Mouse (Mus musculus): ENCODE measurements around the gene Map3k3.

Gene Map3k3

GRCm38 (mm10) chr11:106193371-106194154, 109.2 kb downstream of the Map3k3 start:
- CTCF ChIA-PET: interaction anchor here (0.6 to 1.7 kb wide), 28 partner anchors 8 to 1988 kb away, joined by 3 to 8 read pairs (median 4); partner anchors contain the start of genes Ccdc47 (in 1 of the 4), Dcaf7 (in 1 of the 4), Scn4a (in 1 of the 4) and Strada (in 1 of the 4)
- POLR2A ChIA-PET: interaction anchor here (0.5 to 4.6 kb wide), 158 partner anchors 8 to 1891 kb away, joined by 3 to 144 read pairs (median 4); partner anchors contain the start of genes Ccdc47 (in 4 of the 4), Ddx42 (in 4 of the 4), Gm10840 (in 3 of the 4) and Limd2 (in 3 of the 4)

GRCm38 (mm10) chr11:106194155-106194541, 109.7 kb downstream of the Map3k3 start:
- POLR2A ChIA-PET: interaction anchor here (0.5 to 4.6 kb wide), 151 partner anchors 8 to 1891 kb away, joined by 3 to 144 read pairs (median 4); partner anchors contain the start of genes Ccdc47 (in 4 of the 4), Ddx42 (in 4 of the 4), Map3k3 (in 3 of the 4) and Strada (in 3 of the 4)
- CTCF ChIA-PET: interaction anchor here (0.6 to 1.7 kb wide), 28 partner anchors 11 to 1988 kb away, joined by 3 to 8 read pairs (median 4); partner anchors contain the start of genes Ccdc47 (in 1 of the 4), Dcaf7 (in 1 of the 4), Scn4a (in 1 of the 4) and Tcam1 (in 1 of the 4)

GRCm38 (mm10) chr11:106194891-106195290, 110.5 kb downstream of the Map3k3 start:
- ChIA-PET CTCF (interaction anchor here in 2 of 4 experiments (0.7 to 1.7 kb wide), 3 partner anchors 16 to 1057 kb away, joined by 3 to 8 read pairs (median 5); no protein-coding TSS in a partner anchor), POLR2A (interaction anchor here in 3 of 4 experiments (0.5 to 4.6 kb wide), 15 partner anchors 10 to 525 kb away, joined by 3 to 144 read pairs (median 19); partner anchors contain the start of genes Ccdc47 (in 3 of the 3), Ddx42 (in 3 of the 3), Gm10840 (in 2 of the 3) and Limd2 (in 2 of the 3))

GRCm38 (mm10) chr11:106195341-106195740, 110.9 kb downstream of the Map3k3 start:
- CTCF ChIA-PET: no interaction called here

GRCm38 (mm10) chr11:106198277-106198676, 113.9 kb downstream of the Map3k3 start:
- ChIA-PET CTCF (no interaction called here), POLR2A (interaction anchor here in 2 of 4 experiments (1.0 to 2.0 kb wide), 4 partner anchors 11 to 21 kb away, joined by 3 to 6 read pairs (median 4); partner anchors contain the start of genes Ccdc47 (in 2 of the 2) and Ddx42 (in 1 of the 2))

More at GRCm38 (mm10) chr11:106195341-106195740, 110.9 kb downstream of the Map3k3 start:
- POLR2A ChIA-PET: interaction anchor here in 3 of 4 experiments (0.7 to 4.6 kb wide), 9 partner anchors 9 to 170 kb away, joined by 3 to 144 read pairs (median 26); partner anchors contain the start of genes Ccdc47 (in 3 of the 3), Ddx42 (in 3 of the 3), Ftsj3 (in 1 of the 3) and Gm10840 (in 1 of the 3)

GRCm38 (mm10) chr11:106199997-106200396, 115.6 kb downstream of the Map3k3 start:
- POLR2A ChIA-PET: interaction anchor here in 2 of 4 experiments (1.3 to 2.0 kb wide), 2 partner anchors 11 to 16 kb away, joined by 4 to 6 read pairs; partner anchors contain the start of genes Ccdc47 (in 1 of the 2) and Ddx42 (in 1 of the 2)
- CTCF ChIA-PET: interaction anchor here in 1 of 4 experiments (0.6 kb wide), 1 partner anchor 10 kb away, joined by 3 read pairs; no protein-coding TSS in a partner anchor

- ChIA-PET POLR2A (interaction anchor here in 2 of 4 experiments (1.0 to 2.9 kb wide), 5 partner anchors 10 to 16 kb away, joined by 3 to 19 read pairs (median 4); partner anchors contain the start of genes Ccdc47 (in 1 of the 2) and Ddx42 (in 1 of the 2)), CTCF (interaction anchor here in 3 of 4 experiments (0.6 to 1.3 kb wide), 3 partner anchors 10 to 290 kb away, joined by 3 to 5 read pairs (median 4); no protein-coding TSS in a partner anchor)
Measured at GRCm38 (mm10) chr11:106200756-106201155, 116.3 kb downstream of the Map3k3 start.

GRCm38 (mm10) chr11:106201337-106202122, 117.1 kb downstream of the Map3k3 start:
- POLR2A ChIA-PET: interaction anchor here (0.5 to 6.6 kb wide), 22 partner anchors 8 to 299 kb away, joined by 3 to 57 read pairs (median 4); partner anchors contain the start of genes Ddx42 (in 2 of the 4), Ccdc47 (in 1 of the 4), Gm10840 (in 1 of the 4) and Limd2 (in 1 of the 4)
- CTCF ChIA-PET: interaction anchor here in 3 of 4 experiments (0.6 to 1.3 kb wide), 4 partner anchors 8 to 290 kb away, joined by 3 to 5 read pairs (median 4); partner anchors contain the start of gene Map3k3 (in 1 of the 3)

GRCm38 (mm10) chr11:106202123-106202465, 117.7 kb downstream of the Map3k3 start, which contains the start of gene Strada:
TSS of gene Strada (minus strand) at chr11:106202168.
- POLR2A ChIA-PET: interaction anchor here (0.5 to 6.6 kb wide), 21 partner anchors 8 to 300 kb away, joined by 3 to 57 read pairs (median 4); partner anchors contain the start of genes Ddx42 (in 2 of the 4), Ccdc47 (in 1 of the 4), Gm10840 (in 1 of the 4) and Limd2 (in 1 of the 4)
- CTCF ChIA-PET: interaction anchor here in 1 of 4 experiments (1.2 kb wide), 1 partner anchor 9 kb away, joined by 3 read pairs; no protein-coding TSS in a partner anchor

Measured in embryonic stem cell, embryonic (primary cell).